In the genomic region with DNA sequence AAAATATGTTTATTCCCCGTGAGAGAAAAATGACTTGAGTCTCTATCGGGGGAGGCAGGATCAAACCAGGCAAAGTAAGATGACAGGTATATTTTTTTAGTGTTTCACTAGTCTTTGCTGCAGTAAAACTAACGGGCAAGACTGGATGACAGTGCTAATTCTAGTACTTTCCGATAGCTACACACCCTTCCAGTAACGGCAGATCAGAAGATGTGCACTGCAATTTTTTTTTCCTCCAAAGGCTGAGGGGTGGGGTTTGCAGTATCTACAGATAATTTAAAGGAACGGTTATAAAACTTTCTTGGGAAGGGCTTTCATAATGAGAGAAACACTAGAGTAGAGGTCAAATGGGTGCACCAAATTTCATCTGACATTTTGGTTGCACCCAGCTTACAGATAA, we compare ENCODE assay signal across 10 mouse cellular contexts. TPM values are rescaled to one million over a fixed set of nuclear protein-coding genes. Genes with fewer than 3 reads are reported as not detected.
A peak's percentile ranks its signal among the peaks of the same experiment; 100 is the strongest.
DNase-seq lines count a peak whose midpoint lies in the region; ATAC-seq and TF ChIP-seq lines count a peak whose summit lies in the region.
"Had no signal": no experiment of that assay in that cellular context is flagged by ENCODE, and none has a peak within 500 bp of the region (broad histone marks: within the 10 kb centered on the region; RNA-seq: fewer than 3 reads in every experiment).

No protein-coding gene starts in this region.

- no peaks in the 10 kb centered on the region for H3K36me3 ChIP-seq in embryonic facial prominence, embryonic 15.5 days
- no peaks in the 10 kb centered on the region for H3K36me3 ChIP-seq in hindbrain, embryonic 13.5 days
- no peaks in the 10 kb centered on the region for H3K36me3 ChIP-seq in neural tube, embryonic 14.5 days (ENCODE audit: control insufficient read depth, insufficient read depth, low read length)

- H3K4me2 ChIP-seq in embryonic facial prominence, embryonic 15.5 days (replicated peaks), result peak overlapping the region; percentile 39; the same call in 1 of the 2 replicates
- H3K4me2 ChIP-seq in hindbrain, embryonic 13.5 days, result peak overlapping the region; percentile 56
- H3K4me2 ChIP-seq in neural tube, embryonic 14.5 days (ENCODE audit: low read depth, low read length), result peak overlapping the region; percentile 46

- no peaks in the 10 kb centered on the region for H3K9me3 ChIP-seq in embryonic facial prominence, embryonic 15.5 days (replicated peaks)
- no peaks in the 10 kb centered on the region for H3K9me3 ChIP-seq in hindbrain, embryonic 13.5 days
- no peaks in the 10 kb centered on the region for H3K9me3 ChIP-seq in neural tube, embryonic 14.5 days (ENCODE audit: control insufficient read depth, low read length)

- no peak for DNase-seq in layer of hippocampus, adult 2 months (ENCODE audit: low spot score in 2 of 2)
- DNase-seq in layer of hippocampus, adult 9-10 months (ENCODE audit: low spot score), result no peak
- DNase-seq in embryo, embryonic 9.5 days (ENCODE audit: extremely low spot score), result no peak
- DNase-seq: adrenal gland, adult 2 months had no signal

- H3K27ac ChIP-seq in layer of hippocampus, adult 2 months, result peak overlapping the region; percentile 40; the same call in 1 of the 2 replicates
- H3K27ac ChIP-seq in embryonic facial prominence, embryonic 15.5 days (replicated peaks), result no peak overlapping the region
- peak overlapping the region; percentile 81 for H3K27ac ChIP-seq in hindbrain, embryonic 13.5 days
- peak overlapping the region; percentile 46 for H3K27ac ChIP-seq in neural tube, embryonic 14.5 days (ENCODE audit: low read depth, low read length)

- no peaks in the 10 kb centered on the region for H3K4me1 ChIP-seq in embryonic facial prominence, embryonic 15.5 days
- H3K4me1 ChIP-seq in hindbrain, embryonic 13.5 days (replicated peaks), result peaks cover 12% of the 10 kb centered on the region
- H3K4me1 ChIP-seq in neural tube, embryonic 14.5 days (ENCODE audit: control insufficient read depth, insufficient read depth, low read length), result peaks cover 3% of the 10 kb centered on the region; the same call in 1 of the 2 replicates

- H3K4me3 ChIP-seq in layer of hippocampus, adult 2 months, result peak overlapping the region; percentile 58
- H3K4me3 ChIP-seq in embryonic facial prominence, embryonic 15.5 days (replicated peaks), result peak overlapping the region; percentile 28
- H3K4me3 ChIP-seq in hindbrain, embryonic 13.5 days, result peak overlapping the region; percentile 41
- H3K4me3 ChIP-seq in neural tube, embryonic 14.5 days (ENCODE audit: low read depth, low read length), result peak overlapping the region; percentile 33

- TF ChIP-seq CTCF in layer of hippocampus, adult 2 months (conservative IDR thresholded peaks at IDR 0.05), result no peak

- ATAC-seq in embryonic facial prominence, embryonic 15.5 days (ENCODE audit: insufficient number of reproducible peaks, low FRiP score, low TSS enrichment, low read depth), result no peak
- no peak for ATAC-seq in hindbrain, embryonic 13.5 days (ENCODE audit: low FRiP score)
- 0 out of 2 replicates have a peak, but pooled peaks have one; percentile 56 for ATAC-seq in neural tube, embryonic 14.5 days (ENCODE audit: low read depth)
- ATAC-seq in erythroid progenitor cell, adult 5-6 weeks (replicated peaks; ENCODE audit: low FRiP score, poor library complexity, severe bottlenecking), result no peak

- H3K9ac ChIP-seq in embryonic facial prominence, embryonic 15.5 days, result no peak overlapping the region
- peak overlapping the region; percentile 69 for H3K9ac ChIP-seq in hindbrain, embryonic 13.5 days
- peak overlapping the region; percentile 52 for H3K9ac ChIP-seq in neural tube, embryonic 14.5 days (replicated peaks; ENCODE audit: low read depth, low read length)

- no peaks in the 10 kb centered on the region for H3K27me3 ChIP-seq in embryonic facial prominence, embryonic 15.5 days
- no peaks in the 10 kb centered on the region for H3K27me3 ChIP-seq in hindbrain, embryonic 13.5 days
- no peaks in the 10 kb centered on the region for H3K27me3 ChIP-seq in neural tube, embryonic 14.5 days (ENCODE audit: control insufficient read depth, insufficient read depth, low read length)

- 46% methylated on average over 6 of the region's 6 CpGs for WGBS in embryonic facial prominence, embryonic 15.5 days
- 59% methylated on average over 6 of the region's 6 CpGs for WGBS in hindbrain, embryonic 13.5 days
- 40% methylated on average over 6 of the region's 6 CpGs for WGBS in neural tube, embryonic 14.5 days

RNA-seq across cellular contexts. Expression of gene Cntn6, which starts 0.9 kb away (rescaled TPM):
- total RNA-seq in layer of hippocampus, adult 2 months (2021), result 1 to 10 TPM; 5.8 to 6.5 TPM
- 2.2 and 2.6 TPM in 2 replicates for polyA plus RNA-seq in embryonic facial prominence, embryonic 15.5 days (2015; fragmentation: Nextera tagmentation; extraction: Ambion mirVana)
- polyA plus RNA-seq in hindbrain, embryonic 13.5 days (2015; fragmentation: Nextera tagmentation; extraction: Ambion mirVana), result 4.6 and 5.5 TPM in 2 replicates
- polyA plus RNA-seq in neural tube, embryonic 14.5 days (2014; fragmentation: Nextera tagmentation; extraction: Ambion mirVana), result 20.0 and 23.4 TPM in 2 replicates
- not detected in 2 replicates for total RNA-seq in erythroid progenitor cell, adult 5-6 weeks (2015; ENCODE audit: low replicate concordance)
- not detected in 2 replicates for total RNA-seq in erythroid progenitor cell, adult 5-6 weeks (2017; ENCODE audit: low replicate concordance)
- total RNA-seq: adrenal gland, adult 2 months; heart, postnatal 25 days had no signal
- polyA plus RNA-seq: adrenal gland, adult 2 months; liver, embryonic 16.5 days had no signal
